Mouse (Mus musculus) midbrain, embryonic 15.5 days (tissue): ENCODE measurements around the gene Hps4. TPM values are rescaled to one million over a fixed set of nuclear protein-coding genes. Genes with fewer than 3 reads are reported as not detected.

Source experiments
- ATAC-seq: fragments of 200-750 bp; cut with Nextera tagmentation; replicated peaks from 2 replicates; pipeline ENCODE4 v1.8.0; 2017; ENCODE audit warnings: moderate TSS enrichment
- H3K27ac ChIP-seq: fragments of 300-500 bp; sonication (generic); 2 replicates; pipeline ENCODE4 v1.5.1; 2015; ENCODE audit warnings: mild to moderate bottlenecking, inconsistent platforms
- H3K27me3 ChIP-seq: fragments of 300-500 bp; sonication (generic); replicated peaks from 2 replicates; pipeline ENCODE4 v1.6.1; 2015; ENCODE audit warnings: inconsistent platforms
- H3K36me3 ChIP-seq: fragments of 300-500 bp; sonication (generic); replicated peaks from 2 replicates; pipeline ENCODE4 v1.6.1; 2015; ENCODE audit warnings: inconsistent platforms
- H3K4me1 ChIP-seq: fragments of 300-500 bp; sonication (generic); 2 replicates; pipeline ENCODE4 v1.6.1; 2015; ENCODE audit warnings: inconsistent platforms
- H3K4me2 ChIP-seq: fragments of 300-500 bp; sonication (generic); 2 replicates; pipeline ENCODE4 v1.6.1; 2015; ENCODE audit warnings: inconsistent platforms, mild to moderate bottlenecking, moderate library complexity
- H3K4me3 ChIP-seq: fragments of 300-500 bp; sonication (generic); 2 replicates; pipeline ENCODE4 v1.5.1; 2015; ENCODE audit warnings: mild to moderate bottlenecking, inconsistent platforms
- H3K9ac ChIP-seq: fragments of 300-500 bp; sonication (generic); 2 replicates; pipeline ENCODE4 v1.6.1; 2015; ENCODE audit warnings: mild to moderate bottlenecking, inconsistent platforms
- H3K9me3 ChIP-seq: fragments of 300-500 bp; sonication (generic); 2 replicates; pipeline ENCODE4 v1.6.1; 2016; ENCODE audit warnings: inconsistent platforms
- WGBS: fragments of 180-500 bp; shearing (Covaris S2); methylation state at CpG from one replicate; pipeline ENCODE4 v1.1.7; 2015; ENCODE audit warnings: mixed read lengths; 5-methylcytosine and 5-hydroxymethylcytosine counted together
- polyA plus RNA-seq: library from polyadenylated mRNA; unstranded; fragments of >200 nt; fragmentation: Nextera tagmentation; extraction: Ambion mirVana; gene quantifications from 2 replicates; pipeline ENCODE4 v1.2.1, GENCODE M21; 2015

Gene Hps4
- polyA plus RNA-seq, 1 experiment from 2014 or later, result 43.9 TPM

DNA sequence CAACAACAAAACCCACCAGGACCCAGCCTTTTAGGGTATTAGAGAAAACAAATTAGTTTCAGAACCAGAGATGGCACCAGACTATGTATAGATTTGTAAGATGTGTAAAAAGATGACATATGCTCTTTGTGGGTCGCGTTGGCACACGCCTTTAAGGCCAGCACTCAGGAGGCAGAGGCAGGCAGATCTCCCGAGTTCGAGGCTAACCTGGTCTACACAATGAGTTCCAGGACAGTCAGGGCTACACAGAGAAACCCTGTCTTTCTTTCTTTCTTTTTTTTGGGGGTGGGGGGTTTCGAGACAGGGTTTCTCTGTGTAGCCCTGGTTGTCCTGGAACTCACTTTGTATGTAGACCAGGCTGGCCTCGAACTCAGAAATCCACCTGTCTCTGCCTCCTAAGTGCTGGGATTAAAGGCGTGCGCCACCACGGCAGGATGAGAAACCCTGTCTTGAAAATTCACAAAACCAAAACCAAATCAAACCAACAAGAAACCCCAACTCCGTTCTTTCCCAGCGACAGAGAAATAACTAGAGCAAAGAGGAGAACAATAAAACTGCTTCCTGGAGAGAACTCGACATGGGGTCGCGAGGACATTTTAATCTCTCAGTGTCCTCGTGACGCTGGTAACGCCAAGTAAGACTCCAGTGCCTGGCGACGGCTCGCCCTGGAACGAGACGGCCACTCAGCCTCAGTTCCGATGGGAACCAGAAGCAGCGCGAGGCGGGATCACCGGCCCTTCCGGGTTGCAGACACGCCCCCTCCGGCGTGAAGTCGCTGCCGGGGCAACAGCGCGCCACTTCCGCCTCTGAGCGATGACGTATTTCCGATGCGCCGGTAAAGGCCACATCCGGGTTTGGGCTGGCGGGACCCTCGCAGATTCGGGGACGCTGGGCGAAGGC lies 17.1 kb upstream of the Hps4 start, which contains the start of gene Tfip11:
Tfip11 (plus strand) TSS at position 813 of the 900 bp plus-strand sequence.
- H3K27me3 ChIP-seq, result no peaks in the 10 kb centered on the region
- peak; percentile 92 for ATAC-seq
- 9% methylated on average over 48 of the region's 48 CpGs for WGBS

DNA sequence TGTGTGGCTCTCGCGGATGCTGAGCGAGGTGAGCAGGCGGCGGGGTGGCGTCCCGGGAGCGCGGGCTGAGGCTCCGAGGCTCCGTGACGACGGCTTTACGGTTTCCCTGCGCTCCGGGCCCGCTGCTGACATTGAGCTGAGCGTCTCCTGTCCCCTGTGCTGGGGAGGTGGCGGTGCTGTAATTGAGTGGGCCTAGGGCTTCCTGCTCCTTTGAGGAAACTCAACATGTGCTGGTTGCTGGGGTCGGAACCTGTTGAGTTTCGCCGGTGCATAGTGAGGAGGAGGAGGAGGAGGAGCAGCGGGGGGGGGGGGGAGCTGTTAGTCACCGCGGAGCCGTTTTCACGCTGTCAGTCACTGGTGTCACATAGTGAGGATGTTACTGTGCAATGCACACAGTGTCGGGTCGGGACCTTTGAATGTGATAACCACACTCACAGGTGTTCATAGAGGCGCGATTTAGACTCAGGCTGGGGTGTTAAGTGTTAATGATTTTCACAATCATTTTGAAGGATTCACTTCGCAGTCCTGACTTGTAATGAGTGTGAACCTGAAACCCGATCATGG lies 16.4 kb upstream of the Hps4 start:
- WGBS, result 1% methylated on average over 31 of the region's 33 CpGs
- Histone ChIP-seq H3K9me3 (no peaks in the 10 kb centered on the region), H3K27me3 (no peaks in the 10 kb centered on the region), H3K4me1 (peaks cover 16% of the 10 kb centered on the region), H3K27ac (peak overlapping the region; percentile 87), H3K4me3 (peak overlapping the region; percentile 100), H3K36me3 (peaks cover 28% of the 10 kb centered on the region), H3K4me2 (peak overlapping the region; percentile 77), H3K9ac (peak overlapping the region; percentile 92)
- ATAC-seq, result peak; percentile 77

More for the DNA sequence above, 17.1 kb upstream of the Hps4 start, which contains the start of gene Tfip11:
- Histone ChIP-seq H3K9ac (peak within 1 kb of the TSS; percentile 92), H3K27ac (peak within 1 kb of the TSS; percentile 87), H3K4me2 (peak within 1 kb of the TSS; percentile 77), H3K4me3 (peak within 1 kb of the TSS; percentile 100), H3K4me1 (peaks cover 16% of the 10 kb centered on the region), H3K9me3 (no peaks in the 10 kb centered on the region), H3K36me3 (peaks cover 21% of the 10 kb centered on the region)

DNA sequence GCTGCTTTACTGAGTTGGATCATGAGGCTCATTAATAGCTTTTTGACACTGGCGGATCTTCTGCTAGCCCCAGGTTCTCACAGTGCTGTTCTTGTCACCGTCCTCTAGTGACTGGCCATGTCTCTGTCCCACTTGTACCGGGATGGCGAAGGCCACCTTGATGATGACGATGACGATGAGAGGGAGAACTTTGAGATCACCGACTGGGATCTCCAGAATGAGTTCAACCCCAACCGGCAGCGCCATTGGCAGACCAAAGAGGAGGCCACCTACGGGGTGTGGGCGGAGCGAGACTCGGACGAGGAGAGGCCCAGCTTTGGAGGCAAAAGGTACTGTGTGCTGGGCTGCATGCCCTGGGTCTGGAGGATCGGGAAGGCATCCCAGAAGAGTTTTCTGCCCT lies 15.0 kb upstream of the Hps4 start:
- H3K27me3 ChIP-seq, result no peaks in the 10 kb centered on the region
- 94% methylated on average over 15 of the region's 15 CpGs for WGBS
- H3K4me1 ChIP-seq, result peaks cover 16% of the 10 kb centered on the region
- no peak overlapping the region for H3K4me3 ChIP-seq
- no peak for ATAC-seq
- H3K9me3 ChIP-seq, result no peaks in the 10 kb centered on the region
- no peak overlapping the region for H3K9ac ChIP-seq
- H3K36me3 ChIP-seq, result peaks cover 41% of the 10 kb centered on the region
- H3K27ac ChIP-seq, result no peak overlapping the region
- H3K4me2 ChIP-seq, result peak overlapping the region; percentile 77; the same call in 1 of the 2 replicates

GRCm38 (mm10) chr5:112329805-112330564 lies 12.9 kb upstream of the Hps4 start:
- H3K27ac ChIP-seq, result no peak overlapping the region
- H3K4me3 ChIP-seq, result no peak overlapping the region
- H3K4me2 ChIP-seq, result no peak overlapping the region
- no peaks in the 10 kb centered on the region for H3K9me3 ChIP-seq
- H3K36me3 ChIP-seq, result peaks cover 62% of the 10 kb centered on the region
- WGBS, result 94% methylated on average over 14 of the region's 14 CpGs
- ATAC-seq, result no peak
- H3K27me3 ChIP-seq, result no peaks in the 10 kb centered on the region
- no peak overlapping the region for H3K9ac ChIP-seq
- H3K4me1 ChIP-seq, result peaks cover 16% of the 10 kb centered on the region

DNA sequence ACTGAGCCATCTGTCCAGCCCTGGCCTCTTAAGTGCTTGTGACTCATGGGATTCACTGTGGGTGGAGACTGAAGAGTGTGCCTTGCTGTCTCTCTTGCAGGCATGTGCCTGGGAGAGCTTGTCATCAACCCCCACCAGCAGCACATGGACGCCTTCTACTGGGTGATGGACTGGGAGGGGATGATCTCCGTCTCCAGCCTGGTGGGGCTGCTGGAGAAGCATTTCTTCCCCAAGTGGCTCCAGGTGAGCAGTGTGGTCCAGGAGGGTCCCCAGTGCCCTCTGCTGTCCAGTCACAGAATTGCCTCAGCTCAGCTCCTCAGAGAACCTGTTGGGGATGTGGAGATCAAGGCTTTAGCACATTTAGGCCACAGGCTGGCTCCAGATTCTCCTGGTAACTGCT lies 7.4 kb upstream of the Hps4 start:
- Histone ChIP-seq H3K4me2 (no peak overlapping the region), H3K27me3 (no peaks in the 10 kb centered on the region), H3K4me1 (no peaks in the 10 kb centered on the region), H3K36me3 (peaks cover 81% of the 10 kb centered on the region), H3K9ac (no peak overlapping the region), H3K4me3 (no peak overlapping the region), H3K9me3 (no peaks in the 10 kb centered on the region), H3K27ac (no peak overlapping the region)
- 27% methylated on average over 2 of the region's 2 CpGs for WGBS
- no peak for ATAC-seq

DNA sequence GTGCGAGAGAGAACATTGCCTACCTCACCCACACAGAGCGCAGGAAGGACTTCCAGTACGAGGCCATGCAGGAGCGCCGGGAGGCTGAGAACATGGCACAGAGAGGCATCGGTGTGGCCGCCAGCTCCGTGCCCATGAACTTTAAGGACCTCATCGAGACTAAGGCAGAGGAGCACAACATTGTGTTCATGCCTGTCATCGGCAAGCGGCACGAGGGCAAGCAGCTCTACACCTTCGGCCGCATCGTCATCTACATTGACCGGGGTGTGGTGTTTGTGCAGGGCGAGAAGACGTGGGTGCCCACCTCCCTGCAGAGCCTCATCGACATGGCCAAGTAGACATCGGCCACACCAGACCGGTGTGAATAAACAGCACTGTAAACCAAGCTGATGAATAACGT lies 5.9 kb upstream of the Hps4 start:
- Histone ChIP-seq H3K27ac (no peak overlapping the region), H3K4me1 (peaks cover 7% of the 10 kb centered on the region), H3K27me3 (no peaks in the 10 kb centered on the region), H3K9ac (no peak overlapping the region), H3K36me3 (peaks cover 66% of the 10 kb centered on the region), H3K4me2 (no peak overlapping the region), H3K9me3 (no peaks in the 10 kb centered on the region), H3K4me3 (no peak overlapping the region)
- WGBS, result 96% methylated on average over 22 of the region's 22 CpGs
- no peak for ATAC-seq

GRCm38 (mm10) chr5:112339215-112339614 lies 3.7 kb upstream of the Hps4 start:
- 61% methylated on average over 7 of the region's 7 CpGs for WGBS
- H3K36me3 ChIP-seq, result peaks cover 45% of the 10 kb centered on the region
- no peaks in the 10 kb centered on the region for H3K27me3 ChIP-seq

DNA sequence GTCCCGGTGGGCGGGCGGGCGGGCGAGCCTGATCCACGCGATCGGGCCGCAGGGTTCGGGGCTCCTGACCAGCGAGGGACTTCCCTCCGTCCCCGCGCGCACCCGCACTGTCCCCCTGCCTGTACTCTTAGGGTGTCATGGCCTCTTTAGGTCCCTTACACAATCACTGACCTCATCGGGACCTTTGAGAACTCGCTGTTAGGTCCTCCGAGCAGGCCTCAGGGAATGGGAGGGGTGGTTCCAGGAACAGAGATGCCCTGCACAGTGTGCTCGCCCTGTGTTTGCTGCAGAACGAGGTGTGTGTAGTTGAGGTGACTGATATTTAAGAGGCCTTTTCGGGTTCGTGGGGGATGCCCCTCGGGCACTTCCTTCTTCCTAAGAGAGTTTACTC lies 317 bp downstream of the Hps4 start:
- peak; percentile 76 for ATAC-seq
- H3K27me3 ChIP-seq, result no peaks in the 10 kb centered on the region
- no peaks in the 10 kb centered on the region for H3K9me3 ChIP-seq
- peak overlapping the region; percentile 84 for H3K4me3 ChIP-seq
- H3K36me3 ChIP-seq, result peaks cover 5% of the 10 kb centered on the region
- peak overlapping the region; percentile 90 for H3K4me2 ChIP-seq
- H3K9ac ChIP-seq, result peak overlapping the region; percentile 87
- H3K4me1 ChIP-seq, result peaks cover 47% of the 10 kb centered on the region
- peak overlapping the region; percentile 74 for H3K27ac ChIP-seq
- WGBS, result under 1% methylated on average over 24 of the region's 24 CpGs

More at GRCm38 (mm10) chr5:112339215-112339614, 3.7 kb upstream of the Hps4 start:
- no peak overlapping the region for H3K9ac ChIP-seq
- H3K27ac ChIP-seq, result no peak overlapping the region
- no peak for ATAC-seq
- H3K4me1 ChIP-seq, result peaks cover 23% of the 10 kb centered on the region
- no peak overlapping the region for H3K4me3 ChIP-seq
- H3K4me2 ChIP-seq, result no peak overlapping the region
- H3K9me3 ChIP-seq, result no peaks in the 10 kb centered on the region

- peak overlapping the region; percentile 84; the same call in 1 of the 2 replicates for H3K4me3 ChIP-seq
- no peak overlapping the region for H3K9ac ChIP-seq
- H3K4me2 ChIP-seq, result no peak overlapping the region
- H3K4me1 ChIP-seq, result peaks cover 47% of the 10 kb centered on the region
- ATAC-seq, result no peak
- no peak overlapping the region for H3K27ac ChIP-seq
- H3K9me3 ChIP-seq, result no peaks in the 10 kb centered on the region
- WGBS, result 81% methylated on average over 6 of the region's 6 CpGs
- H3K36me3 ChIP-seq, result peaks cover 2% of the 10 kb centered on the region; the same call in 1 of the 2 replicates
- no peaks in the 10 kb centered on the region for H3K27me3 ChIP-seq
These were observed 1.4 kb downstream of the Hps4 start for GRCm38 (mm10) chr5:112344092-112344960.

DNA sequence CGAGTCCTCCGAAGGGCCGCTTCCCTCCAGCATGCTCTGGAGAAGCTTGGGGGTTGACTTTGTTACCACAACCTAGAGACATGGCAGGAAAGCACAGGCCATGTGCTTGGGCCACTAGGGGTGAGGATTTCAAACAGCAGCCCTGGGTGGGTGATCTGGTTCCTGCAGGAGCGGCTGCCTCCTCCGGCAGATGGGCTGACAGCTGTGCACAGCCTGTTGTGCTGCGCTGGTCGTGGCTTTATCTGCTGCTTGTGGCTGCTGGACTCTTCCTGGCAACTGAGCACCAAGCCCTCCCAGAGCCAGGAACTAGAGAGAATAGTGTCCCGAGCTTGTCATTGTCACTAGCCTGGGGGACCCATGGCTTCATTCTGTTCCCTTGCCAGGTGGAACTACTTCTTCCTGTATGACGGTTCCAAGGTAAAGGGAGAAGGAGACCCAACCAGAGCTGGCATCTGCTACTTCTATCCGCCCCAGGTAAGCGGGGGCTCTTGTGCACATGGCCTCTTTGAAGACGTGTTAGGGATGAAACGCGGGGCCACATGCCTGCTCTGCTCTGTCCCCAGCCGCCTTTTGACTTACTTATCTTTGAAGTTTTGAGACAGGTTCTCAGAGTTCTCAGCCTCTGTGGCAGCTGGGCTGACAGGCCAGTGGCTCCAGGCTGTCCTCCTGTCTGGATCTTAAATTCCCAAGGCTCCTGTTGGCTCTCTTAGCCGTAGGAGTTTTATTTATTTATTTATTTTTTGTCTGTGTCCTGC lies 3.5 kb downstream of the Hps4 start:
- Histone ChIP-seq H3K27ac (no peak overlapping the region), H3K4me3 (no peak overlapping the region), H3K36me3 (peaks cover 17% of the 10 kb centered on the region), H3K4me1 (peaks cover 46% of the 10 kb centered on the region), H3K9ac (no peak overlapping the region), H3K27me3 (no peaks in the 10 kb centered on the region), H3K4me2 (no peak overlapping the region), H3K9me3 (no peaks in the 10 kb centered on the region)
- no peak for ATAC-seq
- WGBS, result 85% methylated on average over 16 of the region's 16 CpGs

GRCm38 (mm10) chr5:112349169-112349568 lies 6.3 kb downstream of the Hps4 start:
- Histone ChIP-seq H3K9me3 (no peaks in the 10 kb centered on the region), H3K27ac (no peak overlapping the region), H3K27me3 (no peaks in the 10 kb centered on the region), H3K4me3 (no peak overlapping the region), H3K4me1 (peaks cover 24% of the 10 kb centered on the region), H3K4me2 (no peak overlapping the region), H3K36me3 (peaks cover 17% of the 10 kb centered on the region), H3K9ac (no peak overlapping the region)
- 88% methylated on average over 8 of the region's 8 CpGs for WGBS
- no peak for ATAC-seq
